Mouse (Mus musculus) lung, embryonic 16.5 days (tissue): ENCODE measurements around the gene Slc10a3. TPM values are rescaled to one million over a fixed set of nuclear protein-coding genes. Genes with fewer than 3 reads are reported as not detected.
"Not testable (repeated sequence)": the region's sequence is repeated elsewhere in the genome, so short reads cannot be mapped to it uniquely, and the experiment has no call there.

ENCODE experiments used
- ATAC-seq: fragments of 200-750 bp; cut with Nextera tagmentation; 2 replicates; pipeline ENCODE4 v1.8.0; 2017; ENCODE audit warnings: low read depth, mild to moderate bottlenecking, moderate library complexity
- H3K27ac ChIP-seq: fragments of 300-500 bp; sonication (generic); 2 replicates; pipeline ENCODE4 v1.5.1; 2014; ENCODE audit warnings: mild to moderate bottlenecking, control low read depth, low read length
- H3K27me3 ChIP-seq: fragments of 300-500 bp; sonication (generic); 2 replicates; pipeline ENCODE4 v1.6.1; 2014; ENCODE audit warnings: low read depth, low read length, mixed read lengths; ENCODE audit not compliant: control insufficient read depth, insufficient read depth
- H3K36me3 ChIP-seq: fragments of 300-500 bp; sonication (generic); 2 replicates; pipeline ENCODE4 v1.6.1; 2014; ENCODE audit warnings: low read length; ENCODE audit not compliant: control insufficient read depth, insufficient read depth
- H3K4me1 ChIP-seq: fragments of 300-500 bp; sonication (generic); replicated peaks from 2 replicates; pipeline ENCODE4 v1.6.1; 2014; ENCODE audit warnings: low read length, mixed read lengths; ENCODE audit not compliant: control insufficient read depth, insufficient read depth
- H3K4me2 ChIP-seq: fragments of 300-500 bp; sonication (generic); 2 replicates; pipeline ENCODE4 v1.6.1; 2014; ENCODE audit warnings: low read depth, low read length, control low read depth
- H3K4me3 ChIP-seq: fragments of 300-500 bp; sonication (generic); 2 replicates; pipeline ENCODE4 v1.5.1; 2014; ENCODE audit warnings: mild to moderate bottlenecking, low read length, control low read depth
- H3K9ac ChIP-seq: fragments of 300-500 bp; sonication (generic); 2 replicates; pipeline ENCODE4 v1.6.1; 2014; ENCODE audit warnings: low read length, control low read depth
- H3K9me3 ChIP-seq: fragments of 300-500 bp; sonication (generic); 2 replicates; pipeline ENCODE4 v1.6.1; 2016; ENCODE audit warnings: low read length; ENCODE audit not compliant: control insufficient read depth
- WGBS: fragments of 180-500 bp; shearing (Covaris S2); extraction: QIAGEN DNeasy Blood & Tissue Kit; methylation state at CpG from one replicate; pipeline ENCODE4 v1.1.7; 2014; 5-methylcytosine and 5-hydroxymethylcytosine counted together
- polyA plus RNA-seq: library from polyadenylated mRNA; unstranded; fragments of >200 nt; fragmentation: Nextera tagmentation; extraction: Ambion mirVana; gene quantifications from 2 replicates; pipeline ENCODE4 v1.2.1, GENCODE M21; 2015

The Slc10a3 gene
- polyA plus RNA-seq, 1 experiment from 2014 or later: 19.1 TPM

DNA sequence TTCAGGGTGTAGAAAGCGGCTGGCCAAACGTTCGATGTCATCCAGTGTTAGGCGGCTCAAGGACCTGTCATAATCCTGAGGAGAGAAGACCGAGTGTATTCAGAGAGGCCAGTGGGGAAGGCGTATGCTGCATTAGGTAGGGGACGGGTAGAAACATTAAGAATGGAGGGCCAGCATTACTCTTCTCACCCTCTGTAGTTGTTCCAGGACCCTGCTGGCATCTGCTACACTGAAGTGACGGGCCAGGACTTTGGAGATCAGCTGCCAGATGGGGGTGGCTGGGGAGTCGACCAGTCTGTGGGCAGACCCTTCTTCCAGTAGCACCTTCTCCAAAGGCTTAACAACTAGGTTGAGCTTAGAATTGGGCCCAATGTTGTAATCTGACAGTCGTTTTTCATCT, 5.6 kb downstream of the Slc10a3 start:
- peak overlapping the region; percentile 63 for H3K4me2 ChIP-seq
- H3K27me3 ChIP-seq: no peaks in the 10 kb centered on the region
- no peaks in the 10 kb centered on the region for H3K9me3 ChIP-seq
- peaks cover 3% of the 10 kb centered on the region; the same call in 1 of the 2 replicates for H3K36me3 ChIP-seq
- 48% methylated on average over 10 of the region's 10 CpGs for WGBS
- H3K4me3 ChIP-seq: peak overlapping the region; percentile 65
- no peak overlapping the region for H3K27ac ChIP-seq
- H3K9ac ChIP-seq: peak overlapping the region; percentile 84
- peaks cover 11% of the 10 kb centered on the region for H3K4me1 ChIP-seq
- no peak for ATAC-seq

- Histone ChIP-seq H3K4me2 (peak overlapping the region; percentile 25; the same call in 1 of the 2 replicates), H3K36me3 (no peaks in the 10 kb centered on the region), H3K9ac (no peak overlapping the region), H3K4me3 (no peak overlapping the region), H3K27me3 (no peaks in the 10 kb centered on the region), H3K27ac (no peak overlapping the region), H3K9me3 (no peaks in the 10 kb centered on the region), H3K4me1 (no peaks in the 10 kb centered on the region)
- peak; percentile 31; the same call in 1 of the 2 replicates for ATAC-seq
- 32% methylated on average over 11 of the region's 11 CpGs for WGBS
These were observed 14.0 kb downstream of the Slc10a3 start for GRCm38 (mm10) chrX:74359171-74359570.

GRCm38 (mm10) chrX:74357069-74357468, 16.1 kb downstream of the Slc10a3 start:
- not testable (repeated sequence) for H3K27me3 ChIP-seq, H3K4me2 ChIP-seq, H3K4me1 ChIP-seq, H3K36me3 ChIP-seq, H3K9me3 ChIP-seq, H3K27ac ChIP-seq, H3K9ac ChIP-seq, H3K4me3 ChIP-seq, ATAC-seq
- WGBS: 83% methylated on average over 3 of the region's 3 CpGs

GRCm38 (mm10) chrX:74353467-74353770, 19.7 kb downstream of the Slc10a3 start, which contains the start of gene Lage3:
TSS of gene Lage3 (minus strand) at chrX:74353618.
- no peaks in the 10 kb centered on the region for H3K27me3 ChIP-seq
- peak within 1 kb of the TSS; percentile 36; the same call in 1 of the 2 replicates for H3K27ac ChIP-seq
- peak; percentile 94 for ATAC-seq
- WGBS: 2% methylated on average over 8 of the region's 22 CpGs
- no peaks in the 10 kb centered on the region for H3K4me1 ChIP-seq
- peak within 1 kb of the TSS; percentile 71 for H3K9ac ChIP-seq
- no peaks in the 10 kb centered on the region for H3K36me3 ChIP-seq
- no peaks in the 10 kb centered on the region for H3K9me3 ChIP-seq
- peak within 1 kb of the TSS; percentile 57 for H3K4me3 ChIP-seq
- H3K4me2 ChIP-seq: peak within 1 kb of the TSS; percentile 67

DNA sequence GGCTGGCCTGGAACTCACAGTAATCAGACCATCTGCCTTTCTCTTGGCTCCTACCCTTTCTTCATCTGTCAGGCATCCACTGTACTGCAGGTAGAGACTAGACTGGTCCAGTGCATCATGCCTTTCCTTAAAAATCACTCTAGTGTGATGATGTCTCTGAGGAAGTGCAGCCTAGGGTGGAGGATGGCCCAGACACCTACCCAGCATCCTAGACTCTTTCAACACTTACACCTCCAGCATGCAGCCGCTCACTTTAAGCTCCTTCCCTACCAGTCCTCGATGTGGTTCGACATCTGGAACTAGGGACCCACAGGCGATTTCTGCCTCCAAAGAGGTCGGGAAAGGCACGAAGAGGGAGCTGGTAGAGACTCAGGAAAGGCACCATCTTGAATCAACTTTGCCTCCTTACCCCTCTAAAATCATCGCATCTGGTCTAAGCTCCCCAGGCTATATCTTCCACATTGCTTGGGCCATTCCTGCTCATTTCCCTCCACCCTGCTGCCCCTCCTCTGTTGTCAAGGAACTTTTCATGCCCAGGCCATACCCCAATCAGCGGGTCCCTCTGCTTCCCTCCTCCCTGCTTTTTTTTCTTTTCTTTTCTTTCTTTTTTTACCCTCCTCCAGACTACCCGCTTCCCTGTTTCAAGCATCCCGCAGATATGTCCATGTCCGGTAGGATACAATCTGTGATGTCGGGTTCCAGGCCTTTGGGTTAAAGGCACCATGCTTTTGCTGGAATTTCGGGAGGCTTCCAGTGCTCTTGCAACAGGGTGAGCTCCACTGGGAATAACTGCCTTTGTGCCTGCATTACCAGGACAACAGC, 20.3 kb downstream of the Slc10a3 start:
- WGBS: 21% methylated on average over 13 of the region's 13 CpGs
- H3K27ac ChIP-seq: peak overlapping the region; percentile 36; the same call in 1 of the 2 replicates
- no peaks in the 10 kb centered on the region for H3K27me3 ChIP-seq
- no peaks in the 10 kb centered on the region for H3K36me3 ChIP-seq
- ATAC-seq: peak; percentile 54
- no peaks in the 10 kb centered on the region for H3K4me1 ChIP-seq
- H3K9ac ChIP-seq: peak overlapping the region; percentile 71
- no peaks in the 10 kb centered on the region for H3K9me3 ChIP-seq
- H3K4me3 ChIP-seq: peak overlapping the region; percentile 57
- peak overlapping the region; percentile 67 for H3K4me2 ChIP-seq

DNA sequence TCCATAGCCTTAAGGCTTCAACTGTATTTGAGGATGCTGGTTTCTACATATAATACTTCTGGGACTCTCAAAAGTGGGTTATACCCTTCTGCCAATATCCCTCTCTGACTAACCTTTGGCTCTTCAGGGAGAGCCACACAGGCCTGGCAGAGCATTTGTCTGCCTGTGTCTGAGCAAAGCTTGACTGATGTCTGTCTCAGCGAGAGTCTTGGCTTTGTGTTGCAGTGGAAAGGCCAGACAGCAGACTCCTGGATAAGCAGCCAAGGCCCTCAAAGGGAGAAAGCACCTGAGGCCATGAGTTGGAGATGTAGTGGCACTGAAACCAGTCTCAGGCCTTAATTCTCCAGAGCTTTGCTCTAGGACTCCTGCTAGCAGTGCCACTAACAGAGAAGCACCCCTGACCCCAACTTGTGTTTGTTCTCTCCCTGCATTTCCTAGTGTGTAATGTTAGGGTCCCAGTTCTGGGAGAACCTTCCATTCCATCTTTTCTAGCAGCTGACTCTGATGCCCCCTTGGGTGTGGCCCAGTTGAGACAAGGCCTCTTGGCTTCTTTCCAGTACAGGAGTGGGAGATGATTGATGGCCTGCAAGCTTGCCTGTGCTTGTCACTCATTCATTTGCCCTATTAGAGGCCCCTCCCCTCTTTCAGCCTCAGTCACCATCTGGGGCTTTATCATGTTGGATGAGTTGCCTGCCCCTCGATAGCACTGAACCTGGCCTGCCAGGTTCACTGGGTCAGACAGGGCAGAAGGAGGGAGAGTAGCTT, 42.8 kb downstream of the Slc10a3 start:
- no peaks in the 10 kb centered on the region for H3K4me1 ChIP-seq
- H3K36me3 ChIP-seq: no peaks in the 10 kb centered on the region
- no peaks in the 10 kb centered on the region for H3K9me3 ChIP-seq
- peak overlapping the region; percentile 80 for H3K4me2 ChIP-seq
- H3K27me3 ChIP-seq: no peaks in the 10 kb centered on the region
- ATAC-seq: no peak
- WGBS: 28% methylated on average over 2 of the region's 2 CpGs
- H3K27ac ChIP-seq: no peak overlapping the region
- peak overlapping the region; percentile 75 for H3K9ac ChIP-seq
- H3K4me3 ChIP-seq: no peak overlapping the region

GRCm38 (mm10) chrX:74329215-74329671, 43.9 kb downstream of the Slc10a3 start:
- Histone ChIP-seq H3K27me3 (no peaks in the 10 kb centered on the region), H3K4me1 (no peaks in the 10 kb centered on the region), H3K9ac (peak overlapping the region; percentile 75), H3K4me3 (peak overlapping the region; percentile 56), H3K27ac (no peak overlapping the region), H3K4me2 (peak overlapping the region; percentile 80), H3K36me3 (no peaks in the 10 kb centered on the region), H3K9me3 (no peaks in the 10 kb centered on the region)
- ATAC-seq: peak; percentile 25
- 24% methylated on average over 10 of the region's 10 CpGs for WGBS

DNA sequence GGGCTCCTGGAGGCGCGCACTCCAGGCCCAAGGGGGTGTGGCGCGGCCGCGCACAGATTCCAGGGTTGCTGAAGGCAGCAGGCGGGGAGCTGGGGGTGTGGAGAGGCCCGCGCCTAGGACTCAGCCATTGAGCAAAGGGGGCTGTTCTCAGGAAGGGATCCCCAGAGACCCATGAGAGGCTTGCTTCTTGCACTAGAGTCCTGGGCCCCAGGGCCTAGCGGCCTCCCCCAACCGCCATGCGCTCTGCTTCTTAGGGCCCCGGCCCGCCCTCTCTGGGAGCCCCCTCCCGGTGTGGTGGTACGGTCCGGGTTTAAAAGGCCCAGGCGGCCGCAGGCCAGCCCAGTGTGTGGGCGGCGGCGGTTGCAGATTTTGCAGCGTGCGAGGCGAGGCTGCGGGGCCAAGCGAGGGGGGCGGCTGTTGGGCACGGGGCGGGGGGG, 44.4 kb downstream of the Slc10a3 start, which contains the start of gene Plxna3:
Gene Plxna3, plus strand, starts transcription at position 342 of the 437 bp plus-strand sequence.
- Histone ChIP-seq H3K27ac (peak within 1 kb of the TSS; percentile 77), H3K4me1 (no peaks in the 10 kb centered on the region), H3K36me3 (no peaks in the 10 kb centered on the region), H3K4me3 (peak within 1 kb of the TSS; percentile 56), H3K4me2 (peak within 1 kb of the TSS; percentile 80), H3K27me3 (no peaks in the 10 kb centered on the region), H3K9ac (peak within 1 kb of the TSS; percentile 75), H3K9me3 (no peaks in the 10 kb centered on the region)
- ATAC-seq: peak; percentile 97
- WGBS: 9% methylated on average over 15 of the region's 30 CpGs
